Comparison of ENCODE assay signal across 8 mouse cellular contexts in the genomic region with DNA sequence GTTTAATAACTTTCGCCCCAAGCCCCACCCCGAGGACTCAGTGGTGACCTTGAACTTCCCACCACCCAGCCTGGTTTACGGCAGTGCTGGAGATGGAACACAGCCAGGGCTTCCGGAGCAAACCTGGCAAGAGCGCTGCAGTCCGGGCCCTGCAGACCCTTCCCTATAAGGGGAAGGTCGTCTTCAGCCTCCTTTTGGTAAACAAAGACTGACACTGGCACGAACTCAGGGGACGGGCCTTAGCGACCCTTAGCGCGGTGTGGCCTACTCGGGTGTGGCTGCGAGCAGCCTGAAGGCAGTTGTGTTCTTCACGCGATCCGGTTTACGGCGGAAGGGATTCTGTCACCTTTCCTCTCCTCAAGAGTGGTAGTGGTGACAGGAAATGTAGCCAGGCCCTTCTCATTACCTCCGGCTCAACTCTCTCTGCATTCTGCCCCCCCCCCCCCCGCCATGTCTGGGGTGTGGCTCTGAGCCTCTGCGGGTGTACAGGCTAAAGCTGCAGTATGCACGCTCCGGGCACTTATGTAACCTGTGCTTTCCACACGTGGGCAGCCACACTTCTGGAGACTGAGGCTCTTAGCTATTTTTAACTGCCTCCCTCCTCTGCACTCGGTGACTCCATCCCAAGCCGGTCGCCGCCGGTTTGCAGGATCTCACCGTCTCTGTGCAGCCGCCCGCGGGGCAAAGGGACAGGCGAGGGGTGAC. TPM values are rescaled to one million over a fixed set of nuclear protein-coding genes. Genes with fewer than 3 reads are reported as not detected.
DNase-seq lines count a peak whose midpoint lies in the region; ATAC-seq and TF ChIP-seq lines count a peak whose summit lies in the region.

A gene (plus strand): TSS at position 84 of the 705 bp plus-strand sequence.

- no peak for TF ChIP-seq POLR2A in brain, embryonic 14.5 days (IDR thresholded peaks at IDR 0.05; ENCODE audit: borderline replicate concordance, extremely low read depth, insufficient read depth, insufficient read length, poor library complexity, severe bottlenecking)

- DNase-seq in brain, embryonic 14.5 days (ENCODE audit: low read depth) = no peak
- DNase-seq in liver = peak; percentile 69
- peak; percentile 66 for DNase-seq in splenic B cell, adult 2 months (ENCODE audit: low read depth, low spot score)

- peak within 1 kb of the TSS; percentile 93 for H3K4me2 ChIP-seq in heart, embryonic 12.5 days
- peak within 1 kb of the TSS; percentile 99 for H3K4me2 ChIP-seq in kidney, embryonic 16.5 days (replicated peaks; ENCODE audit: low read depth, low read length)

- under 1% methylated on average over 35 of the region's 35 CpGs for WGBS in heart, embryonic 12.5 days
- under 1% methylated on average over 35 of the region's 35 CpGs for WGBS in kidney, embryonic 16.5 days

- peak within 1 kb of the TSS; percentile 99 for H3K27ac ChIP-seq in heart, embryonic 12.5 days (ENCODE audit: poor library complexity, severe bottlenecking)
- H3K27ac ChIP-seq in kidney, embryonic 16.5 days (ENCODE audit: low read length) = peak within 1 kb of the TSS; percentile 94

- peak; percentile 72 for ATAC-seq in CD4-positive, CD25-positive, alpha-beta regulatory T cell, adult 4 months
- ATAC-seq in heart, embryonic 12.5 days (ENCODE audit: insufficient number of reproducible peaks, low FRiP score) = peak; percentile 80
- peak; percentile 81 for ATAC-seq in kidney, embryonic 16.5 days (ENCODE audit: low FRiP score, low TSS enrichment)
- peak; percentile 49 for ATAC-seq in monocyte, adult 5-6 weeks (replicated peaks; ENCODE audit: insufficient number of reproducible peaks, low FRiP score, low TSS enrichment, poor library complexity, severe bottlenecking)

- peak within 1 kb of the TSS; percentile 85 for H3K9ac ChIP-seq in heart, embryonic 12.5 days
- peak within 1 kb of the TSS; percentile 81 for H3K9ac ChIP-seq in kidney, embryonic 16.5 days (replicated peaks; ENCODE audit: low read length)

- peak within 1 kb of the TSS; percentile 90 for H3K4me3 ChIP-seq in erythroblast, embryonic 14.5 days (replicated peaks)
- H3K4me3 ChIP-seq in heart, embryonic 12.5 days = peak within 1 kb of the TSS; percentile 69
- peak within 1 kb of the TSS; percentile 78 for H3K4me3 ChIP-seq in kidney, embryonic 16.5 days (ENCODE audit: low read length)

- no peaks in the 10 kb centered on the region; the same call in 1 of the 2 replicates for H3K36me3 ChIP-seq in erythroblast, embryonic 14.5 days (ENCODE audit: control insufficient read depth)
- no peaks in the 10 kb centered on the region for H3K36me3 ChIP-seq in heart, embryonic 12.5 days
- H3K36me3 ChIP-seq in kidney, embryonic 16.5 days (ENCODE audit: insufficient read depth, low read length) = no peaks in the 10 kb centered on the region
- H3K36me3 ChIP-seq in splenic B cell, adult 2 months (ENCODE audit: control insufficient read depth, insufficient read depth, low read length, poor library complexity, severe bottlenecking) = no peaks in the 10 kb centered on the region

- peaks cover 34% of the 10 kb centered on the region for H3K4me1 ChIP-seq in erythroblast, embryonic 14.5 days (ENCODE audit: control insufficient read depth)
- H3K4me1 ChIP-seq in heart, embryonic 12.5 days (replicated peaks) = peaks cover 6% of the 10 kb centered on the region; the same call in 1 of the 2 replicates
- H3K4me1 ChIP-seq in kidney, embryonic 16.5 days (ENCODE audit: insufficient read depth, low read length) = peaks cover 16% of the 10 kb centered on the region

- no peaks in the 10 kb centered on the region for H3K9me3 ChIP-seq in erythroblast, embryonic 14.5 days (ENCODE audit: control insufficient read depth, low read length)
- no peaks in the 10 kb centered on the region for H3K9me3 ChIP-seq in heart, embryonic 12.5 days (replicated peaks)
- H3K9me3 ChIP-seq in kidney, embryonic 16.5 days (ENCODE audit: low read length) = no peaks in the 10 kb centered on the region

- no peaks in the 10 kb centered on the region for H3K27me3 ChIP-seq in erythroblast, embryonic 14.5 days (ENCODE audit: control insufficient read depth)
- peaks cover 5% of the 10 kb centered on the region; the same call in 1 of the 2 replicates for H3K27me3 ChIP-seq in heart, embryonic 12.5 days (replicated peaks)
- H3K27me3 ChIP-seq in kidney, embryonic 16.5 days (ENCODE audit: insufficient read depth, low read length) = no peaks in the 10 kb centered on the region
- H3K27me3 ChIP-seq in splenic B cell, adult 2 months (ENCODE audit: control insufficient read depth, insufficient read depth, low read length, poor library complexity, severe bottlenecking) = no peaks in the 10 kb centered on the region

- no peak for TF ChIP-seq CTCF in brain, embryonic 14.5 days (IDR thresholded peaks at IDR 0.05; ENCODE audit: borderline replicate concordance, extremely low read depth, insufficient read depth, insufficient read length)

RNA-seq across cellular contexts. Expression of the gene that starts here (rescaled TPM):
- 100 to 1,000 TPM; 183 to 184 TPM for polyA plus RNA-seq in CD4-positive, CD25-positive, alpha-beta regulatory T cell, adult 4 months (2017; shearing (Covaris generic))
- 141 and 162 TPM in 2 replicates for polyA plus RNA-seq in brain, embryonic 14.5 days (2012; rRNA removed)
- polyA plus RNA-seq in erythroblast, embryonic 14.5 days (2012) = 1.7 and 1.8 TPM in 2 replicates
- 164 and 166 TPM in 2 replicates for polyA plus RNA-seq in heart, embryonic 12.5 days (2016; fragmentation: Nextera tagmentation; extraction: Ambion mirVana)
- 178 and 202 TPM in 2 replicates for polyA plus RNA-seq in kidney, embryonic 16.5 days (2015; fragmentation: Nextera tagmentation; extraction: Ambion mirVana)
- total RNA-seq in monocyte, adult 5-6 weeks (2017) = 48.2 to 112 TPM (median 78.5 TPM) in 3 replicates

Comparison
In these comparisons a context has a peak if more than half of its experiments do, and no peak if none do; other contexts are left out.
1. RNA of the gene that starts here (polyA plus RNA-seq): 178 to 202 TPM in kidney, embryonic 16.5 days, 183 to 184 TPM in CD4-positive, CD25-positive, alpha-beta regulatory T cell, adult 4 months, 164 to 166 TPM in heart, embryonic 12.5 days and 141 to 162 TPM in brain, embryonic 14.5 days; 1.7 to 1.8 TPM in erythroblast, embryonic 14.5 days; every median in the first group is over 10 times any median in the second.
2. Peak in every context shown above with its lines, with median percentiles within 50 percentile points of each other: ATAC-seq and H3K4me3 ChIP-seq.